Mouse (Mus musculus) midbrain, postnatal 0 days (tissue): ENCODE data around the gene Cilp2. TPM values are rescaled to one million over a fixed set of nuclear protein-coding genes. Genes with fewer than 3 reads are reported as not detected.

ENCODE experiments used
- ATAC-seq: fragments of 200-750 bp; cut with Nextera tagmentation; 2 replicates; pipeline ENCODE4 v1.8.0; 2017; ENCODE audit warnings: moderate number of reproducible peaks, mild to moderate bottlenecking, moderate TSS enrichment, moderate library complexity; ENCODE audit not compliant: low FRiP score
- DNase-seq: peaks from one replicate; pipeline ENCODE4 v3.0.0-alpha.2; 2015; ENCODE audit warnings: low spot score
- H3K27ac ChIP-seq: fragments of 300-500 bp; sonication (generic); 2 replicates; pipeline ENCODE4 v1.5.1; 2014; ENCODE audit warnings: low read depth, mild to moderate bottlenecking, low read length, mixed read lengths
- H3K27me3 ChIP-seq: fragments of 300-500 bp; sonication (generic); 2 replicates; pipeline ENCODE4 v1.6.1; 2014; ENCODE audit warnings: low read length, control low read depth, mixed read lengths; ENCODE audit not compliant: insufficient read depth
- H3K36me3 ChIP-seq: fragments of 300-500 bp; sonication (generic); 2 replicates; pipeline ENCODE4 v1.6.1; 2014; ENCODE audit warnings: low read length, control low read depth, mixed read lengths; ENCODE audit not compliant: insufficient read depth
- H3K4me1 ChIP-seq: fragments of 300-500 bp; sonication (generic); 2 replicates; pipeline ENCODE4 v1.6.1; 2014; ENCODE audit warnings: mild to moderate bottlenecking, control low read depth, antibody characterized with exemption, low read length, mixed read lengths; ENCODE audit not compliant: insufficient read depth
- H3K4me2 ChIP-seq: fragments of 300-500 bp; sonication (generic); 2 replicates; pipeline ENCODE4 v1.6.1; 2014; ENCODE audit warnings: low read depth, mild to moderate bottlenecking, low read length, mixed read lengths; ENCODE audit not compliant: poor library complexity, severe bottlenecking
- H3K4me3 ChIP-seq: fragments of 300-500 bp; sonication (generic); 2 replicates; pipeline ENCODE4 v1.5.1; 2014; ENCODE audit warnings: low read depth, mild to moderate bottlenecking, low read length, moderate library complexity
- H3K9ac ChIP-seq: fragments of 300-500 bp; sonication (generic); replicated peaks from 2 replicates; pipeline ENCODE4 v1.6.1; 2014; ENCODE audit warnings: mild to moderate bottlenecking, low read length, moderate library complexity, mixed read lengths; ENCODE audit not compliant: poor library complexity, severe bottlenecking
- H3K9me3 ChIP-seq: fragments of 300-500 bp; sonication (generic); 2 replicates; pipeline ENCODE4 v1.6.1; 2016; ENCODE audit warnings: low read length, control low read depth
- CTCF ChIP-seq: IDR thresholded peaks from 2 replicates; pipeline ENCODE4 v1.5.1; 2016; ENCODE audit warnings: antibody characterized with exemption, mild to moderate bottlenecking
- WGBS: fragments of 180-500 bp; shearing (Covaris S2); extraction: QIAGEN DNeasy Blood & Tissue Kit; methylation state at CpG from one replicate; pipeline ENCODE4 v1.1.7; 2014; 5-methylcytosine and 5-hydroxymethylcytosine counted together
- polyA plus RNA-seq: library from polyadenylated mRNA; unstranded; fragments of >200 nt; fragmentation: Nextera tagmentation; extraction: Ambion mirVana; gene quantifications from 2 replicates; pipeline ENCODE4 v1.2.1, GENCODE M21; 2015
- total RNA-seq: library from RNA; depleted of rRNA; stranded (reverse); fragments of >200 nt; gene quantifications from 2 replicates; pipeline ENCODE4 v1.2.3, GENCODE M21; 2014

Gene Cilp2
- total and polyA plus RNA-seq, 2 experiments from 2014 or later: 8.0 to 12.0 TPM

DNA sequence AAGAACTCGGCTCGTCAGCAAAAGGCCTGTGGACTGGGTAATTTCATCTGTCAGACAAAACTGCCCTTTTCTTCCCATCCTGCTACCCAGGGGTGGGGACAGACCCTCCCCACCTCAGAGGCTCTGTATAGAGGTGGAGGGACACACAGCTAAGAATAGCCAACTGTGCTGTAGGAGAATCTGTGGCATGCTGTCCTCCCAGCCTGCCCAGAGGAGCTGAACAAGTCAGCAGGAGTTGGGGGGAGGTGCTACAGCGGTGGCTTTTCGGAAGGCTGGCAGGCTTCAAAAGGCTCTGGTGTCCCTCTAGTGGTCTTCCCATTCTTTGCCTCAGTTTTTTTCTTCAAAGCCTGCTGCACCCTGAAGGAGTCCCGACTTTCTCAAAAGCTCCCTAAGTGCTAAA lies 28.3 kb upstream of the Cilp2 start:
- no peak overlapping the region for H3K9ac ChIP-seq
- H3K4me2 ChIP-seq: no peak overlapping the region
- no peaks in the 10 kb centered on the region for H3K9me3 ChIP-seq
- 29% methylated on average over 5 of the region's 5 CpGs for WGBS
- no peak overlapping the region for H3K4me3 ChIP-seq
- peak; percentile 71 for DNase-seq
- H3K27me3 ChIP-seq: no peaks in the 10 kb centered on the region
- 0 out of 2 replicates have a peak, but pooled peaks have one; percentile 22 for ATAC-seq
- peaks cover 38% of the 10 kb centered on the region for H3K36me3 ChIP-seq
- 0 out of 2 replicates have a peak overlapping the region, but pooled peaks have one; percentile 1 for H3K27ac ChIP-seq
- peaks cover 4% of the 10 kb centered on the region; the same call in 1 of the 2 replicates for H3K4me1 ChIP-seq
- peak; percentile 72 for TF ChIP-seq CTCF

DNA sequence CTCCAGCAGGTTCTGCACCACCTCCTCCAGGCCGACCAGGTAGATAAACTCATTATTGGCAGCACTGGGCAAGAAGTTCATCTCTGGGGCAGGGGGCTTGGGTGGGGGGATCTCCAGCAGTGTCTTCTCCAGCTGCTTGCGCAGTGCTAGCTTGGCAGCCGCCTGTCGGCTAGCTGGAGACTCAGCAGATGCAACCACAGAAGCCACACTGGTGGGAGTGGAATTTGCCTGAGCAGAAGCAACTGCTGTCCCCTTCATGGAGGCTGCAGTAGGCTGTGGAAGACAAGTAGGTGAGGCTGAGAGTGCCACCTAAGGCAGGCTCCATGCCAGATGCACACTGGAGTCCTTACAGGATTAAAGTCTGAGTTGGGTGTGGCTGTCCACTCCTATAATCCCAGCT lies 27.0 kb upstream of the Cilp2 start:
- WGBS: 90% methylated on average over 4 of the region's 4 CpGs
- Histone ChIP-seq H3K36me3 (peaks cover 43% of the 10 kb centered on the region), H3K9me3 (no peaks in the 10 kb centered on the region), H3K4me2 (no peak overlapping the region), H3K4me3 (no peak overlapping the region), H3K4me1 (no peaks in the 10 kb centered on the region), H3K9ac (no peak overlapping the region), H3K27ac (no peak overlapping the region), H3K27me3 (no peaks in the 10 kb centered on the region)
- DNase-seq (no peak), ATAC-seq (no peak)
- TF ChIP-seq CTCF: no peak

DNA sequence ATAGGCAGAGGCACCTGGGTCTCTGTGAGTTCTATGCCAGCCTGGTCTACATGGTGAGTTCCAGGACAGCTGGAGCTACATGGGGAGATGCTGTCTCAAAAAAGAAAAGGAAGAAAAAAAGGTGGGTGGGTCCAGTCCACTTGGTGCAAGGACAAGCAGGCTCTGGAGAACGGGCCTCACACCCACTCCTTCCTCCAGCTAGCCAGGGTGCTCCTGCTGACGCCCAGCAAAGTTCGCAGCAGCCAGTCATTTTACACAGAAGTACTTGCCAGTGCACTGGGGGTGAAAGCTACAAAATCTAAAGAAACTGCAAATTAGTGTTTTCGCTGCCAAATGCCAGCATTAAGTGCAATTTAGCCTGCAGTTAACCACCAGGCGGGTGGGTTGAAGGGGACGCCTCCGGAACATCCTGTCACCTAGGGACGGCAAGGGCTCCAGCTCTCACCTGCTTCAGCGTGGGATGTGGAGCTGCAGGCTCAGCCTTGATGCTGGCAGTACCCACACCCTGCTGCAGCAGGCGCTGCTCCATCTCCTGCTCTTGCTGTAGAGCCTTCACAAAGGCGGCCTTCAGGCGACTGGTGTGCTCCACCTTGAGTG lies 25.1 kb upstream of the Cilp2 start:
- no peak overlapping the region for H3K9ac ChIP-seq
- H3K9me3 ChIP-seq: no peaks in the 10 kb centered on the region
- peaks cover 48% of the 10 kb centered on the region for H3K36me3 ChIP-seq
- DNase-seq (no peak), ATAC-seq (no peak)
- no peak overlapping the region for H3K4me2 ChIP-seq
- no peak overlapping the region for H3K4me3 ChIP-seq
- no peaks in the 10 kb centered on the region for H3K4me1 ChIP-seq
- TF ChIP-seq CTCF: no peak
- no peak overlapping the region for H3K27ac ChIP-seq
- 94% methylated on average over 12 of the region's 12 CpGs for WGBS
- H3K27me3 ChIP-seq: no peaks in the 10 kb centered on the region

DNA sequence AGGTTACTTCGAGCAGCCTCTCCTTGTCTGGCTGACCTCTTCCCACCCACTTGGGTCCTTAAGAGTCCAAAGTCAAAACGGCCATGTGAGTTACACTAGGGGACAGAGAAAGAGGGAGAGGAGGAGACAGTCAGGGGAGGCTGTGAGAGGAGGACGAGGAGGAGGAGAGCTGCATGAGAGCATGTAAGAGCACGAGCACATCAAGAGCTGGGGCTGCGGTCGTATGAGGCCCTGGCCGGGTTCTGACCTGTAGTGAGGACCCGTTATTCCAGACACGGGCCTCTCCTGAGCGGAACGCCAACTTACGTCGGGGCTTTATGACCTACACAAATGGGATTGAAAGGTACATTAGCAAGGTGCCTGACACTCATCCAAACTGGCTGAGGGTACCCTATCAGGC lies 24.4 kb upstream of the Cilp2 start:
- TF ChIP-seq CTCF: no peak
- H3K27me3 ChIP-seq: no peaks in the 10 kb centered on the region
- no peaks in the 10 kb centered on the region for H3K9me3 ChIP-seq
- WGBS: 92% methylated on average over 13 of the region's 13 CpGs
- no peaks in the 10 kb centered on the region for H3K4me1 ChIP-seq
- DNase-seq: no peak
- H3K4me2 ChIP-seq: no peak overlapping the region
- no peak overlapping the region for H3K27ac ChIP-seq
- no peak overlapping the region for H3K4me3 ChIP-seq
- H3K36me3 ChIP-seq: peaks cover 48% of the 10 kb centered on the region
- ATAC-seq: no peak
- H3K9ac ChIP-seq: no peak overlapping the region

DNA sequence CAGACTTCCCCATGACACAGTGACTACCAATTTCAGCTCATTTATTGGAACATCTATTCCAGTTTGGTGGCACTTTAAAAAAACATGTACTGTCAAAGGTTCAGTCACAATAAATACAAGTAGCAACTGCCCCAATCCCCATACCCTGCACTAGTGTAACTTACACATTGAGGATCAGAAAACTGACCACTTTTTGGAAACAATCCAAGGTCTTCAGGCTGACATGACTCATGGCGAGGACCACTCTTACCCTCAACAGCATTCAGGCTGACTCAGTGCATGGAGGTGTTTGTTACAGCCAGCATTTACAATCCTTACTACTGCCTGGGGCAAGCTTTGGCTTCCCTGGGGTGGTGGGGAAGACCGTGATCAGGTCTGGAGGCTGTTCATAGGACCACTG lies 19.6 kb upstream of the Cilp2 start:
- Histone ChIP-seq H3K36me3 (peaks cover 22% of the 10 kb centered on the region), H3K9me3 (no peaks in the 10 kb centered on the region), H3K9ac (no peak overlapping the region), H3K4me3 (no peak overlapping the region), H3K4me2 (no peak overlapping the region), H3K4me1 (0 out of 2 replicates have a peak, but pooled peaks cover under 1% of the 10 kb centered on the region), H3K27me3 (no peaks in the 10 kb centered on the region), H3K27ac (no peak overlapping the region)
- WGBS: 78% methylated on average over 2 of the region's 2 CpGs
- TF ChIP-seq CTCF: no peak
- ATAC-seq (no peak), DNase-seq (no peak)

DNA sequence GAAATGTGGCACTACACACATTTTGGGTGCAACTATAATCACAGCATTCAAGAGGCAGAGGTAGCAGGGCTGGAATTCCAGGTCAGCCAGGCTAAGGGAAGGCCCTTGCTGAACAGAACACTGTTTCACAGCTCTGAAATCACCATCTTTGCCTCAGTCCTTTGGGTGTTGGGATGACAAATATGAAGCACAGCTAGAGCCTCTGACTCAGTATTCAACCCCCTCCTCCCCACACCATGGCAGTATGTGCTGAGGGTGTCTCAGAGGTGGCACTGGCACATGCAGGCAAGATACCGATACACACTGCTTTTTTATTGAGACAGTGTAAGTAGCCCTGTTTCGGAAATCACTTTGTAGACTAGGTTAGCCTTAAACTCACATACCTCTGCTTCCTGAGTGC lies 18.8 kb upstream of the Cilp2 start:
- DNase-seq (no peak), ATAC-seq (no peak)
- Histone ChIP-seq H3K27me3 (no peaks in the 10 kb centered on the region), H3K9me3 (no peaks in the 10 kb centered on the region), H3K4me1 (peaks cover 5% of the 10 kb centered on the region; the same call in 1 of the 2 replicates), H3K27ac (no peak overlapping the region), H3K9ac (no peak overlapping the region), H3K4me3 (no peak overlapping the region), H3K36me3 (peaks cover 15% of the 10 kb centered on the region), H3K4me2 (no peak overlapping the region)
- TF ChIP-seq CTCF: no peak
- WGBS: 97% methylated on average over 2 of the region's 2 CpGs
